Mouse (Mus musculus) hindbrain, embryonic 11.5 days (tissue): ENCODE measurements around the gene Kpna7. TPM values are rescaled to one million over a fixed set of nuclear protein-coding genes. Genes with fewer than 3 reads are reported as not detected.

Experiments used
- ATAC-seq: fragments of 200-750 bp; cut with Nextera tagmentation; 2 replicates; pipeline ENCODE4 v1.8.0; 2017; ENCODE audit warnings: mild to moderate bottlenecking, moderate TSS enrichment, moderate library complexity; ENCODE audit not compliant: low FRiP score
- DNase-seq: peaks from one replicate; pipeline ENCODE4 v3.0.0-alpha.2; 2015; ENCODE audit warnings: low spot score
- H3K27ac ChIP-seq: fragments of 300-500 bp; sonication (generic); 2 replicates; pipeline ENCODE4 v1.5.1; 2014; ENCODE audit warnings: mild to moderate bottlenecking, low read depth, low read length
- H3K27me3 ChIP-seq: fragments of 300-500 bp; sonication (generic); 2 replicates; pipeline ENCODE4 v1.6.1; 2014; ENCODE audit warnings: mild to moderate bottlenecking, low read length, moderate library complexity, mixed read lengths; ENCODE audit not compliant: control insufficient read depth, insufficient read depth
- H3K36me3 ChIP-seq: fragments of 300-500 bp; sonication (generic); 2 replicates; pipeline ENCODE4 v1.6.1; 2014; ENCODE audit warnings: mild to moderate bottlenecking, low read length, moderate library complexity, mixed read lengths; ENCODE audit not compliant: control insufficient read depth, insufficient read depth
- H3K4me1 ChIP-seq: fragments of 300-500 bp; sonication (generic); replicated peaks from 2 replicates; pipeline ENCODE4 v1.6.1; 2014; ENCODE audit warnings: low read length, mixed read lengths; ENCODE audit not compliant: control insufficient read depth, insufficient read depth
- H3K4me2 ChIP-seq: fragments of 300-500 bp; sonication (generic); replicated peaks from 2 replicates; pipeline ENCODE4 v1.6.1; 2014; ENCODE audit warnings: mild to moderate bottlenecking, low read depth, low read length
- H3K4me3 ChIP-seq: fragments of 300-500 bp; sonication (generic); 2 replicates; pipeline ENCODE4 v1.5.1; 2014; ENCODE audit warnings: low read depth, low read length
- H3K9ac ChIP-seq: fragments of 300-500 bp; sonication (generic); 2 replicates; pipeline ENCODE4 v1.6.1; 2014; ENCODE audit warnings: low read depth, low read length
- H3K9me3 ChIP-seq: fragments of 300-500 bp; sonication (generic); 2 replicates; pipeline ENCODE4 v1.6.1; 2016; ENCODE audit warnings: low read length; ENCODE audit not compliant: control insufficient read depth
- WGBS: fragments of 180-500 bp; shearing (Covaris S2); extraction: QIAGEN DNeasy Blood & Tissue Kit; methylation state at CpG from one replicate; pipeline ENCODE4 v1.1.7; 2014; 5-methylcytosine and 5-hydroxymethylcytosine counted together
- polyA plus RNA-seq: library from polyadenylated mRNA; unstranded; fragments of >200 nt; fragmentation: Nextera tagmentation; extraction: Ambion mirVana; gene quantifications from 2 replicates; pipeline ENCODE4 v1.2.1, GENCODE M21; 2014

Gene Kpna7
- polyA plus RNA-seq, 1 experiment from 2014 or later: not detected

- WGBS: 93% methylated on average over 6 of the region's 6 CpGs
- no peaks in the 10 kb centered on the region for H3K9me3 ChIP-seq
- no peak for ATAC-seq
These were observed 140.5 kb downstream of the Kpna7 start for GRCm38 (mm10) chr5:144943346-144943745.

DNA sequence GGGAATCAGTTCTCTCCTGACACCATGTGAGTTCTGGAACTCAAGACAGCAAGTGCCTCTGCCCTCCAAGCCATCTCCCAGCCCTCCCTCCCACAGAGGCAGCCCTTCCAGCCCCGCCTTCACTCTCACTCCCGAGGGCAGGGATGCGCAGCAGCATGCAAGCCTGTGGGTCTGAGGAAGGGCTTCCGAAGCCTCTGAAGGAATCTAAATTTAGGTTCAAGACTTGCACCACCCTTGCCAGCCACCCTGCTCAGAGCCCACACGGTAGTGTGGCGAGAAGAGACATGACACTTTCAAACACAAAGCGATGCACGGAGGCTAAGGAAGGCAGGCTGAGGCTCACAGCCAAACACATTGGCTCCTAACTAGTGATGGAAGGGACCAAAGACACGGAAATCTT is 141.4 kb downstream of the Kpna7 start:
- Histone ChIP-seq H3K27me3 (no peaks in the 10 kb centered on the region), H3K27ac (no peak overlapping the region), H3K4me3 (no peak overlapping the region), H3K9ac (no peak overlapping the region), H3K9me3 (no peaks in the 10 kb centered on the region), H3K4me2 (no peak overlapping the region), H3K4me1 (no peaks in the 10 kb centered on the region), H3K36me3 (no peaks in the 10 kb centered on the region)
- WGBS: 76% methylated on average over 9 of the region's 9 CpGs
- ATAC-seq: no peak
- DNase-seq: no peak

More at GRCm38 (mm10) chr5:144943346-144943745, 140.5 kb downstream of the Kpna7 start:
- Histone ChIP-seq H3K4me3 (no peak overlapping the region), H3K27me3 (no peaks in the 10 kb centered on the region), H3K4me2 (no peak overlapping the region), H3K27ac (no peak overlapping the region), H3K36me3 (no peaks in the 10 kb centered on the region), H3K4me1 (no peaks in the 10 kb centered on the region), H3K9ac (no peak overlapping the region)
- DNase-seq: no peak

DNA sequence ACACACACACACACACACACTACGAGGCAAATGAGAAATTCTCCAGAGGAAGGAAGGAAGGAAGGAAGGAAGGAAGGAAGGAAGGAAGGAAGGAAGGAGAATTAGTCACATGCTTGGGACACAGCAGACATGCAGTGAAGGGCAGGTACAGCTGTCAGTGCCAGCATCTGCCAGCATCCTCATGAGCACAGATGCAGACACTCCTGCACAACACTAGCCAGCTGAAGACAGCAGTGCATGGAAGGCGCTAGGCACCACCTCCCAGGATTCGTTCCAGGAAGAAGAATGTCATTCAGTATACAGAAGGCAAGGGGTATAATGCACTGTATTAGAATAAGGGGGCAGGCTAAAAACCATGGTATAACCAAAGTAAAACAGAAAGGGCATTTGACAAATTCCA is 142.9 kb downstream of the Kpna7 start:
- ATAC-seq: no peak
- no peaks in the 10 kb centered on the region for H3K9me3 ChIP-seq
- H3K4me2 ChIP-seq: no peak overlapping the region
- no peaks in the 10 kb centered on the region for H3K27me3 ChIP-seq
- H3K4me3 ChIP-seq: no peak overlapping the region
- WGBS: 88% methylated on average over 3 of the region's 3 CpGs
- H3K27ac ChIP-seq: no peak overlapping the region
- no peak for DNase-seq
- H3K9ac ChIP-seq: no peak overlapping the region
- H3K36me3 ChIP-seq: no peaks in the 10 kb centered on the region
- no peaks in the 10 kb centered on the region for H3K4me1 ChIP-seq

DNA sequence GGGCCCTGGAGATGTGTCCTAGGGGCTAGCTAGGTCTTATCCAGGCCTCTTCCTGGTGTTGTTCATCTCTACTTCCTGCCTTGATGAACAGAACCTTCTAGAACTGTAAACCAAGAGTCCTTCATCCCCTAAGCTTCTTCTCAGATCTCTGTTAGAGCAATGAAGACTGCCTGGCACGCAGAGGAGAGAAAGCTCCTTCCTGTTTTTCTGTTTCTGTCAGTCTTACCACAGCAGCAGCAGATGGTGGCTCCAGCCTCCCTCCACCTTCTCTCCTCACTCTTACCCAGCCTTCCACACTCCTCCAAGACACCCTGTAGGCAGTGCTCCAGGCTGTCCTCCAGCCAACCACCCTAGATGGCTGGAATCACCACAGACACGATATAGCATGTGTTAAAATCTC is 146.5 kb downstream of the Kpna7 start:
- no peak for ATAC-seq
- no peak for DNase-seq
- Histone ChIP-seq H3K4me2 (no peak overlapping the region), H3K9ac (no peak overlapping the region), H3K4me1 (no peaks in the 10 kb centered on the region), H3K9me3 (no peaks in the 10 kb centered on the region), H3K4me3 (no peak overlapping the region), H3K27me3 (no peaks in the 10 kb centered on the region), H3K27ac (no peak overlapping the region), H3K36me3 (no peaks in the 10 kb centered on the region)
- WGBS: 85% methylated on average over 2 of the region's 2 CpGs

Other genes with a start within 250 kb of the Kpna7 start
- gene Smurf1, start 118.2 kb downstream of the Kpna7 start, polyA plus RNA-seq: 16.6 and 18.1 TPM in 2 replicates
- gene Gm4871, start 51.3 kb downstream of the Kpna7 start, polyA plus RNA-seq: not detected in 2 replicates
- gene 1700018F24Rik, start 41.0 kb downstream of the Kpna7 start, polyA plus RNA-seq: 0.13 TPM in 1 of 2 replicates, not detected in the other
- 179 and 185 TPM in 2 replicates for gene Arpc1a, start 200 bp downstream of the Kpna7 start, polyA plus RNA-seq
- 49.3 and 54.3 TPM in 2 replicates for gene Arpc1b, start 30.2 kb upstream of the Kpna7 start, polyA plus RNA-seq
- 127 and 138 TPM in 2 replicates for gene Pdap1, start 56.2 kb upstream of the Kpna7 start, polyA plus RNA-seq
- gene Bud31, start 56.3 kb upstream of the Kpna7 start, polyA plus RNA-seq: 265 and 269 TPM in 2 replicates
- gene Ptcd1, start 83.1 kb upstream of the Kpna7 start, polyA plus RNA-seq: 12.3 and 15.9 TPM in 2 replicates
- gene Cpsf4, start 83.2 kb upstream of the Kpna7 start, polyA plus RNA-seq: 27.3 and 31.9 TPM in 2 replicates
- 486 and 490 TPM in 2 replicates for gene Atp5j2, start 108.0 kb upstream of the Kpna7 start, polyA plus RNA-seq
- 8.8 and 9.0 TPM in 2 replicates for gene Zkscan14, start 117.8 kb upstream of the Kpna7 start, polyA plus RNA-seq
- gene Zkscan5, start 120.5 kb upstream of the Kpna7 start, polyA plus RNA-seq: 15.4 and 18.5 TPM in 2 replicates
- gene Zfp655, start 147.7 kb upstream of the Kpna7 start, polyA plus RNA-seq: 45.9 and 47.6 TPM in 2 replicates
- 0.53 and 1.3 TPM in 2 replicates for gene Zscan25, start 196.5 kb upstream of the Kpna7 start, polyA plus RNA-seq